Mouse (Mus musculus) cortical plate, adult 2 months (tissue): ENCODE data around the gene Zbtb40.

ENCODE experiments used
- CTCF ChIP-seq: fragments of 200-500 bp; IDR thresholded peaks from 2 replicates; pipeline ENCODE4 v1.5.1; 2011; ENCODE audit warnings: mild to moderate bottlenecking, control low read depth, low read length; ENCODE audit not compliant: insufficient read depth; ENCODE audit errors: extremely low read depth
- POLR2A ChIP-seq: fragments of 200-500 bp; IDR thresholded peaks from 2 replicates; pipeline ENCODE4 v1.6.1; 2011; ENCODE audit warnings: mild to moderate bottlenecking, low read length, control low read depth; ENCODE audit not compliant: insufficient read depth; ENCODE audit errors: extremely low read depth

DNA sequence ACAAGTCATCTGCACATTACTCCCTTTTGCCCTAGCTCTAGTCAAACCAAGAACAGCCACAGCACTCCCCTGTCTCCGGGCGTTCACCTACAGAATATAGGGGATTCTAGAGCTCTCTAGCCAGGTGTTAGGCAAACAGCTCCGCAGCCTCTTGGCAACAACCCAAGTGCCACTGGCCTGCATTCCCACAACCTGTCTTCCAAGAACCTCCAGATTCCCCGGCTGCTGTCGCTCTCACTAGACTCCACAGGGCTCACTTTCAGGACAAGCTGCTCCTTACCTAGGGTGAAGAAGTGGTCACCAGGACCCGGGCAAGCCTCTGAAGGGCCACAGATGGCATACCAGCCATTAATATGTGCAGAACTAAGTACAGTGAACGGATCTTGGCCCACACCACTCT lies 17.3 kb downstream of the Zbtb40 start:
- no peak for TF ChIP-seq CTCF
- TF ChIP-seq POLR2A = no peak
